Mouse (Mus musculus) forebrain, embryonic 11.5 days (tissue): ENCODE data around the gene Tssc4. TPM values are rescaled to one million over a fixed set of nuclear protein-coding genes. Genes with fewer than 3 reads are reported as not detected.

ENCODE experiments used
- ATAC-seq: fragments of 200-750 bp; cut with Nextera tagmentation; replicated peaks from 2 replicates; pipeline ENCODE4 v1.8.0; 2017; ENCODE audit warnings: moderate TSS enrichment; ENCODE audit not compliant: low FRiP score
- DNase-seq: peaks from one replicate; pipeline ENCODE4 v3.0.0-alpha.2; 2017; ENCODE audit warnings: low spot score
- H3K27ac ChIP-seq: fragments of 300-500 bp; sonication (generic); 2 replicates; pipeline ENCODE4 v1.5.1; 2014; ENCODE audit warnings: low read depth, low read length
- H3K27me3 ChIP-seq: fragments of 300-500 bp; sonication (generic); 2 replicates; pipeline ENCODE4 v1.6.1; 2014; ENCODE audit warnings: mild to moderate bottlenecking, low read length, mixed read lengths; ENCODE audit not compliant: control insufficient read depth, insufficient read depth
- H3K36me3 ChIP-seq: fragments of 300-500 bp; sonication (generic); 2 replicates; pipeline ENCODE4 v1.6.1; 2014; ENCODE audit warnings: mild to moderate bottlenecking, low read length, moderate library complexity, mixed read lengths; ENCODE audit not compliant: control insufficient read depth, insufficient read depth
- H3K4me1 ChIP-seq: fragments of 300-500 bp; sonication (generic); replicated peaks from 2 replicates; pipeline ENCODE4 v1.6.1; 2014; ENCODE audit warnings: low read length, mixed read lengths; ENCODE audit not compliant: control insufficient read depth, insufficient read depth
- H3K4me2 ChIP-seq: fragments of 300-500 bp; sonication (generic); 2 replicates; pipeline ENCODE4 v1.6.1; 2014; ENCODE audit warnings: low read depth, mild to moderate bottlenecking, low read length, moderate library complexity, mixed read lengths; ENCODE audit not compliant: severe bottlenecking
- H3K4me3 ChIP-seq: fragments of 300-500 bp; sonication (generic); 2 replicates; pipeline ENCODE4 v1.5.1; 2014; ENCODE audit warnings: low read depth, low read length
- H3K9ac ChIP-seq: fragments of 300-500 bp; sonication (generic); 2 replicates; pipeline ENCODE4 v1.6.1; 2014; ENCODE audit warnings: low read length
- H3K9me3 ChIP-seq: fragments of 300-500 bp; sonication (generic); 2 replicates; pipeline ENCODE4 v1.6.1; 2016; ENCODE audit warnings: low read length, mixed read lengths; ENCODE audit not compliant: control insufficient read depth
- WGBS: fragments of 180-500 bp; shearing (Covaris S2); extraction: QIAGEN DNeasy Blood & Tissue Kit; methylation state at CpG from one replicate; pipeline ENCODE4 v1.1.7; 2014; 5-methylcytosine and 5-hydroxymethylcytosine counted together
- polyA plus RNA-seq: library from polyadenylated mRNA; unstranded; fragments of >200 nt; fragmentation: Nextera tagmentation; extraction: Ambion mirVana; gene quantifications from 2 replicates; pipeline ENCODE4 v1.2.1, GENCODE M21; 2014

The Tssc4 gene
- 73.3 and 82.6 TPM in 2 replicates for polyA plus RNA-seq

GRCm38 (mm10) chr7:143068882-143069591, at the start of gene Tssc4:
Gene Tssc4 (plus strand): TSS chr7:143069249.
- Histone ChIP-seq H3K9me3 (no peaks in the 10 kb centered on the region), H3K27ac (peak within 1 kb of the TSS; percentile 69), H3K4me1 (peaks cover 10% of the 10 kb centered on the region; the same call in 1 of the 2 replicates), H3K4me3 (peak within 1 kb of the TSS; percentile 79), H3K27me3 (no peaks in the 10 kb centered on the region), H3K36me3 (no peaks in the 10 kb centered on the region; the same call in 1 of the 2 replicates), H3K9ac (peak within 1 kb of the TSS; percentile 85), H3K4me2 (peak within 1 kb of the TSS; percentile 98)
- ATAC-seq (peak; percentile 96), DNase-seq (peak; percentile 98)
- under 1% methylated on average over 51 of the region's 51 CpGs for WGBS

GRCm38 (mm10) chr7:143020040-143020439, 49.0 kb upstream of the Tssc4 start:
- no peak overlapping the region for H3K4me3 ChIP-seq
- no peaks in the 10 kb centered on the region for H3K36me3 ChIP-seq
- no peak overlapping the region for H3K27ac ChIP-seq
- no peaks in the 10 kb centered on the region for H3K27me3 ChIP-seq
- ATAC-seq: no peak
- no peaks in the 10 kb centered on the region for H3K4me1 ChIP-seq
- H3K9ac ChIP-seq: no peak overlapping the region
- no peaks in the 10 kb centered on the region for H3K9me3 ChIP-seq
- H3K4me2 ChIP-seq: no peak overlapping the region
- DNase-seq: no peak

GRCm38 (mm10) chr7:143020764-143021163, 48.3 kb upstream of the Tssc4 start:
- DNase-seq (no peak), ATAC-seq (no peak)
- Histone ChIP-seq H3K9me3 (no peaks in the 10 kb centered on the region), H3K36me3 (no peaks in the 10 kb centered on the region), H3K4me1 (no peaks in the 10 kb centered on the region), H3K9ac (no peak overlapping the region), H3K4me2 (no peak overlapping the region), H3K27me3 (no peaks in the 10 kb centered on the region), H3K4me3 (no peak overlapping the region), H3K27ac (no peak overlapping the region)
- 85% methylated on average over 3 of the region's 3 CpGs for WGBS

- H3K9ac ChIP-seq: no peak overlapping the region
- H3K4me2 ChIP-seq: no peak overlapping the region
- H3K4me1 ChIP-seq: no peaks in the 10 kb centered on the region
- DNase-seq (no peak), ATAC-seq (no peak)
- no peak overlapping the region for H3K4me3 ChIP-seq
- no peaks in the 10 kb centered on the region for H3K9me3 ChIP-seq
- H3K27me3 ChIP-seq: no peaks in the 10 kb centered on the region
- H3K27ac ChIP-seq: no peak overlapping the region
- no peaks in the 10 kb centered on the region for H3K36me3 ChIP-seq
- 71% methylated on average over 5 of the region's 5 CpGs for WGBS
Observed at GRCm38 (mm10) chr7:143021356-143022164, 47.5 kb upstream of the Tssc4 start.

GRCm38 (mm10) chr7:143023499-143023898, 45.5 kb upstream of the Tssc4 start:
- Histone ChIP-seq H3K27me3 (no peaks in the 10 kb centered on the region), H3K9ac (no peak overlapping the region), H3K27ac (no peak overlapping the region), H3K4me2 (no peak overlapping the region), H3K9me3 (no peaks in the 10 kb centered on the region), H3K4me3 (no peak overlapping the region), H3K36me3 (no peaks in the 10 kb centered on the region), H3K4me1 (no peaks in the 10 kb centered on the region)
- 97% methylated on average over 2 of the region's 2 CpGs for WGBS
- ATAC-seq: no peak
- no peak for DNase-seq

- Histone ChIP-seq H3K27me3 (no peaks in the 10 kb centered on the region), H3K9me3 (no peaks in the 10 kb centered on the region), H3K27ac (no peak overlapping the region), H3K9ac (no peak overlapping the region), H3K4me1 (no peaks in the 10 kb centered on the region), H3K36me3 (no peaks in the 10 kb centered on the region), H3K4me2 (no peak overlapping the region), H3K4me3 (no peak overlapping the region)
- ATAC-seq (no peak), DNase-seq (no peak)
- 91% methylated on average over 1 of the region's 1 CpGs for WGBS
Observed at GRCm38 (mm10) chr7:143024293-143024692, 44.8 kb upstream of the Tssc4 start.

GRCm38 (mm10) chr7:143025496-143025895, 43.6 kb upstream of the Tssc4 start:
- ATAC-seq (no peak), DNase-seq (no peak)
- H3K4me1 ChIP-seq: no peaks in the 10 kb centered on the region
- no peak overlapping the region for H3K27ac ChIP-seq
- no peak overlapping the region for H3K4me2 ChIP-seq
- H3K9ac ChIP-seq: no peak overlapping the region
- H3K4me3 ChIP-seq: no peak overlapping the region
- no peaks in the 10 kb centered on the region for H3K27me3 ChIP-seq
- no peaks in the 10 kb centered on the region for H3K36me3 ChIP-seq
- no peaks in the 10 kb centered on the region for H3K9me3 ChIP-seq
- 92% methylated on average over 3 of the region's 3 CpGs for WGBS

- Histone ChIP-seq H3K9me3 (no peaks in the 10 kb centered on the region), H3K36me3 (no peaks in the 10 kb centered on the region), H3K27me3 (no peaks in the 10 kb centered on the region), H3K4me3 (no peak overlapping the region), H3K4me2 (no peak overlapping the region), H3K9ac (no peak overlapping the region), H3K27ac (no peak overlapping the region), H3K4me1 (no peaks in the 10 kb centered on the region)
- WGBS: 94% methylated on average over 4 of the region's 4 CpGs
- DNase-seq (no peak), ATAC-seq (no peak)
Observed at GRCm38 (mm10) chr7:143027196-143027595, 41.9 kb upstream of the Tssc4 start.
